Mouse (Mus musculus): ENCODE results near the gene Proz.
"Not testable (repeated sequence)": the region's sequence is repeated elsewhere in the genome, so short reads cannot be mapped to it uniquely, and the experiment has no call there.

The Proz gene

DNA sequence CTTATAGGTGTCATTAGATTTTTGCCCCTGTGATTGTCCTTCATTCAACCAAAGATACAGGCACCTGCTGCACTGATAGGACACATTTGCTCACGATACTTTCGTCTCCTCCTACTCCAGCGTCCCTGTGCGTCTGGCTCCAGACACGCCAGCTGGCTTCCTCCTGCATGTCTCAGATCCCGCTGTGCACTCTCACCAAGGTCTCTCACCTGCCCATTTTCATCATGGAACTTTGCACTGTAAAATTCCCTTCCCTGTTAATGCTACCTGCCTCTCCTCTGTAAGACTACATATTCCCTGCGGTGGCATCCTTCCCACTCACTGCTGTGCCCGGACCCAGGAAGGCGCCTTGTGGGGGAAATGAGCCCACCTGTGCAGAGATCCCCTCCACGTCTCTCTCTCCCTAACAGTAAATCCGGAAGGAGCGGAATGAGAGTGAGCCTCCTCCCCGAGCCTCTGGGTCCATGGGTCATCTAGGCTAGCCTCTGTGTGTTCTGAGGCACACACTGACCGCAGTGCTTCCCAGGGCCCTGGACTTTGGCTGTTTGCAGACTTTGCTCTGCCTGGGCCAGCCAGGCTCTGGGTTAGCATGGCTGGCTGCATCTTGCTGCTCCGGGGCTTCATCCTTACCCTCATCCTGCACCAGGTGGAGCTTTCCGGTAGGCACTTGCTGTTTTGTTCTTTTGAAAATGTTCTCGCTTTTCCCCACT lies at the start of gene Proz:
TSS of gene Proz (plus strand) at position 474 of the 710 bp plus-strand sequence.
- DNase-seq (ENCODE audit: low spot score): no peak

DNA sequence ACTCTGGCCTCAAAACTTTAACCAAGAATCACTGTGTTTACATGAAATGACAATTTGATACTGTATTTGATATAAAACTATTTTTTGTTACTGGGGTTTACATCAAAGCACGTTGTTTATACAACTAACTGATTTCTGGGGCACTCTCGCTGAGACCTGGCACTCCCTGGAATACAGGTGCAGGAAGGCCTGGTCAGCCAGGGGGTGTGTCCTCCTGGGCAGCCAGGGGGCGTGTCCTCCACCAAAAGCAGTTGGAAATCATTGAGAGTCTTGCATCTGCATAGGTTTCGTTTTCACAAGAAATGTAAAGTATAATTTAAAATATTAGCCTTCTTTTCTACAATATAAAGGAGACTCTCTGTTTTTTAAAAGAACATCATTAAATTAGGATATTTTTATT lies 41.2 kb upstream of the Proz start:
- DNase-seq (ENCODE audit: low spot score): no peak

- no peak for DNase-seq (ENCODE audit: low spot score)
These were observed 38.9 kb upstream of the Proz start for GRCm38 (mm10) chr8:13021830-13022229.

- DNase-seq (ENCODE audit: low spot score): peak; percentile 11
These were observed 35.1 kb upstream of the Proz start, which contains the start of gene F7 for GRCm38 (mm10) chr8:13025487-13026224. Gene F7, plus strand, starts transcription at chr8:13026034.

- no peak for DNase-seq (ENCODE audit: low spot score)
These were observed 33.1 kb upstream of the Proz start for GRCm38 (mm10) chr8:13027615-13028014.

GRCm38 (mm10) chr8:13028482-13028881 lies 32.2 kb upstream of the Proz start:
- DNase-seq (ENCODE audit: low spot score): peak; percentile 45

DNA sequence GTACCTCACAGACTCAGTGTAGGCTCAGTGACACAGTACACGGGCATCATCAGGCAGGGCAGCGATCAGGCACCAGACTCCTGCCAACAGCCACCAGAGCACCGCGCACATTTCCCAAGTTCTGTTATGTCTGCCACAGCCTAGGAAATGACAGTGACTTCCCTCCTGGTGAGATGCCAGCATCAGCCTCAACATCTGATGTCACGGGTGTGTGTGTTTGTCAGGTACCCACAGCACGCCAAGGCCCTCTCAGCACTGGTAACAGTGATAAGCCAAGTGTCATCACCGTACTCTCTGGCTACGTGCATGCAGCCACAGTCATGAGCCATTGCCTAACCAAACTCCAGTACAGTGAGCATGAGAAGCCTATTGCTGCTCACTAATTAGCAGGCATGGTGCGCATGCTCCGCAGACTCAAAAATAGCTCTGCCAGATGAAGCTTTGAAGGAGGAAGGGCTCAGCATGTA lies 24.3 kb upstream of the Proz start:
- no peak for DNase-seq (ENCODE audit: low spot score)

- no peak for DNase-seq (ENCODE audit: low spot score)
These were observed 23.7 kb upstream of the Proz start, which contains the start of gene F10 for GRCm38 (mm10) chr8:13037015-13037414. Gene F10, plus strand, starts transcription at chr8:13037308.

GRCm38 (mm10) chr8:13037569-13037968 lies 23.1 kb upstream of the Proz start:
- no peak for DNase-seq (ENCODE audit: low spot score)

DNA sequence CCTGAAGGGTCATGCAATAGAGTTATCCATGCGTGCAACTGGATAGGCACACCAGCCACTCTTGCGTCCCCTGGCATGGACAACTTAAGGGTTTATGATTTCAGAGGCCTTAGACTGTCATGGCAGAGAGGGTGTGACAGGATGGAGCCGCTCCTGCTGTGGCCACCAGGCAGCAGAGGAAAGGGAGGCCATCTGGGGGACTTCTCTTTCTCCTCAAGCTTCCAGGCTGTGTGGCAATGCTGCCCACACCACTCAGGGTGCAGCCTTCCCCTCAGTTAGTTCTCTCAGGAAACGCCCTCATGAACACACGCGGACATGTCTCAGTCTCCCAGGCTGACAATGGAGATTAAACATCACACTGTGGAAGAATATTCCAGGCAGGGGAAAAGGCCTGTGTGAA lies 21.7 kb upstream of the Proz start:
- DNase-seq (ENCODE audit: low spot score): no peak

DNA sequence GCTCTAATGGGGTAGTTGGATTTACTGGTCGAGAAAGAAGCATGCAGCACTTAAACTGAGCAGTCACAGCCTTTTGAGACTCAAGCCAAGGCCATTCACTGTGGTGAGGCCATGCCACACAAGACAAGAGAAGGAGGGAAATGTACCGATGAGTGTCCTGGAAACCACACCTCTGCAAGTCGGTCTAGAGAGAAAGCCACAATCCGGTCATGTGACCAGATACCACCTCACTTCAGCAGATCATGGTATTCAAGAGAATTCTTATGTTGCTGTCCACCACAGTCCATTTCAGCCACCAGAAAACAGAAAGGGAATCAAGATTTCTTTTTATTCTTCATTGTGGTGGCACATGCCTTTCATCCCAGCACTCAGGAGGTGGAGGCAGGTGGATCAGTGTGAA lies 19.3 kb upstream of the Proz start:
- DNase-seq (ENCODE audit: low spot score): no peak

DNA sequence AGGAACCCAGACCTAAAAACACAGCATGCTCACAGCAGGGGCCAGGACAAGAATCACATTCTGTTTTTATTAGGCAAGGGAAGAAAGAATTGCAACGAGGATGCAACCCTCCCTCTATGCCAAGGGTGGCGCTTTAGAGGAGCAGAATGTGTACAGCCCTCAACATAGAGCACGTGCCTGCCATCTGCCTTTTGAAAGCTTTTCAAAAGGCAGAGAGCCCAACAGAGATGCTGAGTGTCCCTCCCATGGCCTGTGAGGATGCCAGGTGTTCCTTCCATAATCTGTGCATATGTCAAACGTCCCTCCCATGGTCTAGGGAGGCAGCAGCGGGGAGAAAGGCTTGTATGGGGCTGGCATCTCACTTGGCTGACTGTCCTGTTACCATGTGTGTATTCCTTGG lies 13.1 kb upstream of the Proz start:
- DNase-seq (ENCODE audit: low spot score): no peak

GRCm38 (mm10) chr8:13050550-13050949 lies 10.2 kb upstream of the Proz start:
- DNase-seq (ENCODE audit: low spot score): no peak

GRCm38 (mm10) chr8:13057351-13057750 lies 3.4 kb upstream of the Proz start:
- peak; percentile 48 for DNase-seq (ENCODE audit: low spot score)

- DNase-seq (ENCODE audit: low spot score): no peak
These were observed 2.4 kb downstream of the Proz start for GRCm38 (mm10) chr8:13063112-13063511.

DNA sequence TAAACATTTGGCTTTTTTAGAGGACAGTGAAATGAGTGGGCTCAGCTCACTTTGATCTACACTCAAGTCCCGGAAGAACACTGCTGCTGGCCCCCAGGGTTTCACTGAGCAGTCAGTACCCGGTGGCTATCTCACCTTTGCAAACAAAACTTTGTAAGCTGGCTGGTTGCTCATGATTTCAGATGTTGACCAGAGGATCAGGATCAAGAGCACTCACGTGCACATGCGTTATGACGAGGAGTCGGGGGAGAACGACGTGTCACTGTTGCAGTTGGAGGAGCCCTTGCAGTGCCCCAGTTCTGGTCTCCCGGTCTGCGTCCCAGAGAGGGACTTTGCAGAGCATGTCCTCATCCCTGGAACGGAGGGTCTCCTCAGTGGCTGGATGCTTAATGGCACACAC lies 12.5 kb downstream of the Proz start:
- DNase-seq (ENCODE audit: low spot score): no peak

DNA sequence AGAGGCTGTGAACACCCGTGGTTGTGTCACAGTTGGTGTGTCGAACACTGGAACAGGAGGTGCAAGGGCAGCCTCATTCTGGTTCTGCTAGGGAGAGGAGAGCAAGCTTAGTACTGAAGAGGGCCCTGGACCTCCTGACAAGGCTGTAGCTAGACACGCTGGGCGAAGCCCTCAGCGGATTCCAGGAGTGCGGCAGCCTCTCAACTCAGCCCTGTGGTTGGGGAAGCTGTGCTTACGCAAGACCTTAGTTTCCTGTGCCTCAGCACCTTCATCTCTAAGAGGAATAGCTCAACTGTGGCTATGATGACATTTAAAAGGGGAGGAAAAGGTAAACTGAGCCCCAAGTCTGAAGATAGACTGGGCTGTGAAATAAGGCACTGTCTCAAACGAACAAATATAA lies 14.3 kb downstream of the Proz start:
- no peak for DNase-seq (ENCODE audit: low spot score)

DNA sequence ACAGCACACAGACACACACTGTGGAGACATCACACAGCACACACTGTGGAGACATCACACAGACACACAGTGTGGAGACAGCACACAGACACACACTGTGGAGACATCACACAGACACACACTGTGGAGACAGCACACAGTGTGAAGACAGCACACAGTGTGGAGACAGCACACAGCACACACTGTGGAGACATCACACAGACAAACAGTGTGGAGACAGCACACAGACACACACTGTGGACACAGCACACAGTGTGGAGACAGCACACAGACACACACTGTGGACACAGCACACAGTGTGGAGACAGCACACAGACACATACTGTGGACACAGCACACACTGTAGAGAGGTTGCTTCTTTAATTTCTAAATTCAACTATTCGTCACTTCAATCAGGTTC lies 14.9 kb downstream of the Proz start:
- DNase-seq (ENCODE audit: low spot score): not testable (repeated sequence)

GRCm38 (mm10) chr8:13077542-13077941 lies 16.8 kb downstream of the Proz start:
- DNase-seq (ENCODE audit: low spot score): no peak

- peak; percentile 94 for DNase-seq (ENCODE audit: low spot score)
These were observed 44.0 kb downstream of the Proz start for GRCm38 (mm10) chr8:13104691-13105086.

DNA sequence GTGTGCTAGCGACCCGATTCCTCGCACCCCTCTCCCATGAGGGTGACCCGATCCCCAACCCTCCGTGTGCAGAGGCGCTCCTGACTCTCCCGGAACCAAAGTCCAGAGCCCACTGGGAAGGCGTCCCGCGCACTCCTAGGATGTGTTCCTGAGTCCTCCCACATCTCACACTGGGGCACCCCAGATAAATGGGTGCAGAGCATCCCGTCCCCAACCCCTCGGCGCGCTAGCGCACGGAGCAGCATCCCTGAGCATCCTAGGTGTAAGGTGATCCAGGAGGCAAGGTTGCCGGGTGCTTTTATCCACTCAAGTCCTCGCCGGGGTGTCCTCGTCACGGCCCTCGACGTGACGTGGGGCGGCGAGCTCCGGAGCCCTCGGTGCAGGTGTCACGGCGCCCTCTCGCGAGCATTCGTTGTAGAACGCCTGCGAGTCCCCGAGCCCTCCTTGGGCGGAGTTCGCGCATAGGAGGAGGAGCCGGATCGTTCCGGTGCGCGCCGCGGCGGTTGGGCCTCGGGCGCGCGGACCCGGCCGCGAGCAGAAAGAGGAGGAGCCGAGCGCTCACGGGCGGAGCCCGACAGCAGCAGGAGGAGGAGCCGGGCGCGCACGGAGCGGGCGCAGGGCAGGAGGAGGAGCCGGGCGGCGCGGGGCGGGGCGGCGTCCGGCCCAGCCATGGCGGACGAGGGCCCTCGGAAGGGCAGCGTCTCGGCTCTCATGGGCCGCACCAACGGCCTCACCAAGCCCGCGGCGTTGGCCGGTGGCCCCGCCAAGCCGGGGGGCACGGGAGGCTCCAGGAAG lies 44.6 kb downstream of the Proz start, which contains the start of the genes Pcid2 and Cul4a:
TSS of gene Pcid2 (minus strand) at position 373 of the 795 bp plus-strand sequence.
TSS of gene Cul4a (plus strand) at position 535 of the 795 bp plus-strand sequence.
- peak; percentile 99 for DNase-seq (ENCODE audit: low spot score)

GRCm38 (mm10) chr8:13105908-13106551 lies 45.3 kb downstream of the Proz start:
- peak; percentile 31 for DNase-seq (ENCODE audit: low spot score)

Data from adipocyte (in vitro differentiated cells).